Mouse (Mus musculus) cerebellum, postnatal 25 days (tissue): ENCODE results near the gene Cfap157.
A peak's percentile ranks its signal among the peaks of the same experiment; 100 is the strongest.

Source experiments
- DNase-seq, 2 experiments: peaks; one replicate each; pipeline ENCODE4 v3.0.0; 2021; ENCODE audit warnings: mixed read lengths in 2 of 2

Gene Cfap157

GRCm38 (mm10) chr2:32779714-32780113 is 4.5 kb downstream of the Cfap157 start:
- DNase-seq: no peak

- DNase-seq: peak; percentile 83 to 87
Observed at GRCm38 (mm10) chr2:32779131-32779530, 5.1 kb downstream of the Cfap157 start.

- DNase-seq: no peak
Observed at GRCm38 (mm10) chr2:32778081-32778480, 6.1 kb downstream of the Cfap157 start.

DNA sequence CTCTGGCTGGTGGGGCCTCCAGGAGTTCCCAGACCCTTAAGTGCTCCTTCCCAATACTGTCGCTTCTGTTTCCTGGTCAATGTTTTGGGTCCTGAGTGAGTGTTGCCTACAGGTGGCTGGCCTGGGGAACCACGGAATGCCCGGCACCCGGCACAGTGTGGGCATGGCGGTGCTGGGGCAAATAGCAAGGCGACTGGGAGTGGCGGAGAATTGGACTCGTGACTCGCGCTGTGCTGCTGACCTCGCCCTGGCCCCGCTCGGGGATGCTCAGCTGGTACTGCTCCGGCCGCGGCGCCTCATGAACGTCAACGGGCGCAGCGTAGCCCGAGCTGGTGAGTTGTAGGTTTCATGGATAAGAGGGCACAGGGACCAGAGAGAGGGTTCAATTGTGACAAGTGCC is 8.0 kb downstream of the Cfap157 start:
- no peak for DNase-seq

- DNase-seq: peak; percentile 98
Observed at GRCm38 (mm10) chr2:32775359-32776074, 8.7 kb downstream of the Cfap157 start, which contains the start of the genes Ttc16 and Ptrh1. Ttc16 (minus strand) TSS chr2:32775633. Ptrh1 (plus strand) TSS chr2:32775786.

GRCm38 (mm10) chr2:32772626-32773279 is 11.5 kb downstream of the Cfap157 start:
- DNase-seq: no peak

DNA sequence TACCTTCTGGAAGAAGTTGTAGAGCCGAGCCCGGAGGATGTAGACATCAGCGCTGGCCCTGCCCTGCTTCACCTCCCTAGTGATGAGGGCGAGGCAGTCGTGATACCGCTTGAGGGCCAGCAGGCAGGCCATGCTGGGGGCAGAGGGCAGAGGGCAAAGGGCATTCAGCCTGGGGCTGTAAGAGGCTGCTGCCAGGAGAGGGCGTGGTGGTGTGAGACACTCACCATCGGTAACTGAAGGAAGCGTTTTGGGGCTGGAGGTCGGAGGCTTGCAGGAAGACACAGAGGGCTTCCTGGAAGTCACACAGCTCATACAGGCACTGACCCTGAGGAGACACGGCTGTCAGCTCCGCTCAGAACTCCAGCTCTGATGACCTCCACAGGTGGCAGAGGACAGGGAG is 12.3 kb downstream of the Cfap157 start:
- no peak for DNase-seq

GRCm38 (mm10) chr2:32769327-32770085 is 14.7 kb downstream of the Cfap157 start:
- DNase-seq: no peak

GRCm38 (mm10) chr2:32768661-32769285 is 15.5 kb downstream of the Cfap157 start:
- DNase-seq: peak; percentile 64 to 82

- no peak for DNase-seq
Observed at GRCm38 (mm10) chr2:32767241-32767640, 17.0 kb downstream of the Cfap157 start.

- no peak for DNase-seq
Observed at GRCm38 (mm10) chr2:32763353-32763752, 20.9 kb downstream of the Cfap157 start.

GRCm38 (mm10) chr2:32761859-32762258 is 22.4 kb downstream of the Cfap157 start:
- DNase-seq: no peak

DNA sequence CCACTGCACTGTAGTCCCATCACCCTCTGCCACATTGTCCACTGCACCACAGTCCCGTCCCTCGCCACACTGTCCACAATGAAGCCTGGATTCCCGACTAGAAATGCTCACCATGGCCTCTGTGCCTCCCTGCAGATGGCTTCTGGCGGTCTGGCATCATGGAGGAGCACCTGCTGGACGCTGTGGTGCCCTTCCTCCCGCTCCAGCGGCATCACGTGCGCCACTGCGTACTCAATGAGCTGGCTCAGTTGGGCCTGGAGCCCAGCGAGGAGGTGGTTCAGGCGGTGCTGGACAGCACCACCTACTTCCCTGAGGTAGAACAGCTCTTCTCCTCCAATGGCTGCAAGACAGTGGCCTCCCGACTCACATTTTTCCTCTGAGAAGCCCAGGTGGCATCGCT is 22.9 kb downstream of the Cfap157 start:
- DNase-seq: peak; percentile 43 to 61

DNA sequence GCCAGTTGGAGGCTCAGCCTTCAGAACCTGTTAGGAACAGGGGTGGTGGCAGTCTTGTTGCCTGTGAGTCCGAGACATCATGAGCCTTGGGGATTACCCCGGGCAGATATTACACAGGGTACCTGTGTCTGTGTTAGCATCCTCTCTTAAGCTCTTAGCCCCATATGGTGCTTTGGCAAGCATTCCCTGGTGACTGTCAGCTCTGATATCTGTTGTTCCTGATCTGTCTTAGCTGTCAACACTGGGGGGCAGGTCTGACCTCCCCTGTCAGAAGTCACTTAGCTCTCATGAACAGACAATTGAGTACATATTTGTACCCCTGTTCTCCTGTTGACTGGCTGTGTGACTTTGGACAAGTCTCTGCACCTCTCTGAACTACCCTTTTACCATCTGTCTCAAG is 25.2 kb downstream of the Cfap157 start:
- no peak for DNase-seq

- DNase-seq: no peak
Observed at GRCm38 (mm10) chr2:32758503-32758902, 25.7 kb downstream of the Cfap157 start.

DNA sequence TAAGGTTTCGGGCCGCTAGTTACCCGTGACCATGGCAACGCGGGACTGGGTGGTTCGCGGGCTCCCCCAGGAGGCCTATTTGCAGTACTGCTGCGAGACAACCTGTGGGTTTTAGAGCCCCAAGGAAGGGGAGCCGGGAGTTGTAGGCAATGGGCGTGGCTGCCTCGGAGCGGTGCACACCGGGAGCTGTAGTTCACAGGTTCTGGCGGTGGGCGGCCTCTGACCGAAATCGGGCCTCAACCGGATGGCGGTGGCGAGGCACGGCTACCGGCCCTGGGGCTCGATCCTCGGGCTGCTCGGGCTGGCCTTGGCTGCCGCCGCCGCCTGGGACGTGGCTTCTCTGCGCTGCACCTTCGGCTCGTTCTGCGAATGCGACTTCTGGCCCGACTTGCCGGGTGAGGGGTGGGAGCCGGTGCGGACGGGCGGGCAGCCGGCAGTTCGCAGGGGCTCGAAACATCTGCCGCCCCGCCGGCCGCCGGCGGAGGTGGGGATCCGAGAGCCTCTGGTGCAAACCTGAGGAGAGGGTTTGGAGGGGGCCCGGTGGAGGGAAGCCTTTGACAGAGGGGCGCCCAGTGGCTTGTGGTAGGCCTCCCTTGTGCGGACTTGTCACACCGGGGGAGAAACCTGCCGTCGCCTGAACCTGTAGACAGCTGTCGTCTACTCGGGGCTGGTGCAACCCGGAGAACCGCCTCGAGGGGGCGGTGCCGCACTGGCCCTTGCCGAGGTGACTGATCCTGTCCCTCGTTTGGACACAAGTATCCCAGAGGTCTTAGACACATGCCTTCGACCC is 27.0 kb downstream of the Cfap157 start, which contains the start of gene Tor2a:
TSS of gene Tor2a (plus strand) at position 179 of the 790 bp plus-strand sequence.
- DNase-seq: peak; percentile 94 to 97

DNA sequence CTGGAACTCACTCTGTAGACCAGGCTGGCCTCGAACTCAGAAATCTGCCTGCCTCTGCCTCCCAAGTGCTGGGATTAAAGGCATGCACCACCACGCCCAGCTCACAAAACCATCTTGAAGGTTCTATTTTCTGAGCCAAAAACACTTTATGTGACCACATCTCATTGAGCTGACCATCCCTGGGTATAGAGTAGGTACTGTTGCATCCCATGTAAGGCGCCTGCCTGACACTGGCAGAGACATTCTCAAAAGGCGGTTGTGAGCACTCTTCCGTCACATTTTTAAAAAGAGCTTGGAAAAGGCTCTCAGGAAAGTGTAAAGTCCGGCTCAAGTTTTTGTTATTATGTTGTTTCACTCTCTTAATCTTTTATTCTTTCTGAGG is 27.6 kb downstream of the Cfap157 start:
- no peak for DNase-seq

DNA sequence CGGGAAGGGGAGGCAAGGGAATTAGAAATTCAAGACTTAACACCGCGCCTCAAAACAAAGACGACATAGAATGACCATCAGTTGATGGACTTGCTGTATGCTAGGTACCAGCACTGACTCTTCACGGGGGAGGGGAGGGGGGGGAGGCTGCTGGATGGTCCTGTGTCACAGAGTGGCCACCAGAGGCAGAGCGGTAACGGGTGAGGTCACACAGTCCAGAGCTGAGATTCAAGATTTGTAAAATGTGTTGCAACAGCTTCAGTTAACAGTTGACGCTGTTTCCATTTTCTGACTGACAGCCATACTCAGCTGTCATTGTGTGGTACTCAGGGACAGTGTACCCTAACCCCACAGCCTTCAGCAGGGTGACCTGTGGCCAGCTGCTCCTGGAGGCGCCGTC is 32.0 kb downstream of the Cfap157 start:
- DNase-seq: no peak

DNA sequence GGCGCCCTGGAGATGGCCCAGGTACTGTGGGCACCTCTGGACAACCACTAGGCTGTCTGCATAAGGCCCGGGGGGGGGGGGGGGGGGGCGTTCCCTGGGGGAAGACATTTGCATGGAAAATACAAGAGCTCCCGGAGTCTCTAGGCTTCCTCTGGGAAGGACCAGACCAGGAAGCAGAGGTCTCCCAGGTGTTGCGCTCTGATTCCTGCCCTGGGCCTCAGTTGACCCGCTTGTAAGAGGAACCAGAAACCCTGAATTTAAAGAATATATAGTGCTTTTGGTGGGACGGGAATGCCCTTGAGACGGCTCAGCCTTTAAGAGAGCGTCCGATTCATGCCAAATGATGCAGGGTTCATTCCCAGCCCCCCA is 32.6 kb downstream of the Cfap157 start:
- no peak for DNase-seq

DNA sequence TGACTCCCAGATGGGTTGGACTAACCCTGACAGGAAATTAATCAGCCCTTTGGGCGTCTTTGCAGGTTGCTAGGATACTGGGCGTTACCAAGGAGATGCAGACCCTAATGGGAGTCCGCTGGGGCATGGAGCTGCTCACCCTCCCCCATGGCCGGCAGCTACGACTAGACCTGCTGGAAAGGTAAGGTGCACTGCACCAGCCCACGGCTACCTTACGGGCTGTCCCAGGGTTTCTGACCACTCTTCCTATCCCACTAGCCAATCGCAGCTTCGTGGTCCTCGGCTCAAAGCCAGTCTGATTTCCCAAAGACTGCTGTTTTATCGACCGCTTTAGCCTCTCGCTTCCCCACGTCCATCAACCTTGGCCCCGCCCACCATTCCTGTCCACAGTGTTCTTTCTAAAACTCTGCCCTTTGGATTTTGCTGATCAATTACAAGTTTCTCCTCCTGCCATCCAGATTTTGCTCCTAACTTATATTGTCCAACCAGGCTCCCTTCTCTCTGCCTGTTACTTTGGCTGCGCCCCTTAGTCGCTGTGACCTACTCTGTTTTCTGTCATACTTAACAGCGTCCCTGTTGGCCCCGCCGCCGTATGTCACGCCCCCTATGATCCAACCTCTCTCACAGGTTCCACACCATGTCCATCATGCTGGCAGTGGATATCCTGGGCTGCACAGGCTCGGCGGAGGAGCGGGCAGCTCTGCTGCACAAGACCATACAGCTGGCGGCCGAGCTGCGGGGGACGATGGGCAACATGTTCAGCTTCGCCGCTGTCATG is 33.2 kb downstream of the Cfap157 start:
- no peak for DNase-seq

- no peak for DNase-seq
Observed at GRCm38 (mm10) chr2:32750199-32750598, 34.0 kb downstream of the Cfap157 start.

DNA sequence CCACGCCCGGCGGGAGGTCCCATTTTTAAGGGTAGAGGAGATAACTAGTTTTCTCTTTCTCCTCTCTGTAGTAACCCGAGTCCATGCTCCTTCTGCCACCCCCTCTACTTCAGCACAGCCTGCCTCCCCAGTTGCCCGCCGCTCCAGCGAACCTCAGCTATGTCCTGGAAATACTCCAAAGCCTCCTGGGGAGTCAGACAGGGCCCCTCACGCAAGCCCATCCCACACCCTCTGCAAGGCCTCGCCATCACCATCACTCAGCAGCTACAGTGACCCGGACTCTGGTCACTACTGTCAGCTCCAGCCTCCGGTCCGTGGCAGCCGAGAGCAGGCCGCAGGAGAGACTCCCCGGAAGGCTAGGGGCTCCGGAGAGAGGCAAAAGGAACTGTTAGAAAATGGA is 35.1 kb downstream of the Cfap157 start:
- no peak for DNase-seq
